13 mouse cellular contexts compared by ENCODE assay signal in genomic region chr11:109853228-109853966, GRCm38 (mm10). TPM values are rescaled to one million over a fixed set of nuclear protein-coding genes. Genes with fewer than 3 reads are reported as not detected.
A peak's percentile ranks its signal among the peaks of the same experiment; 100 is the strongest.
DNase-seq lines count a peak whose midpoint lies in the region; ATAC-seq and TF ChIP-seq lines count a peak whose summit lies in the region.
"Had no signal": no experiment of that assay in that cellular context is flagged by ENCODE, and none has a peak within 500 bp of the region (broad histone marks: within the 10 kb centered on the region; RNA-seq: fewer than 3 reads in every experiment).

No protein-coding gene starts in this region.

- H3K27me3 ChIP-seq in hindbrain, embryonic 10.5 days (ENCODE audit: insufficient read depth, poor library complexity, severe bottlenecking): no peaks in the 10 kb centered on the region
- no peaks in the 10 kb centered on the region for H3K27me3 ChIP-seq in midbrain, embryonic 14.5 days (ENCODE audit: control insufficient read depth, insufficient read depth, low read length)
- H3K27me3 ChIP-seq in intestine, postnatal 0 days (replicated peaks; ENCODE audit: control insufficient read depth, insufficient read depth, low read length): no peaks in the 10 kb centered on the region
- H3K27me3 ChIP-seq: Patski had no signal

- peaks cover 22% of the 10 kb centered on the region for H3K4me1 ChIP-seq in hindbrain, embryonic 10.5 days (replicated peaks)
- no peaks in the 10 kb centered on the region; the same call in 1 of the 2 replicates for H3K4me1 ChIP-seq in midbrain, embryonic 14.5 days (ENCODE audit: control insufficient read depth, insufficient read depth, low read length)
- H3K4me1 ChIP-seq in intestine, postnatal 0 days (replicated peaks; ENCODE audit: control insufficient read depth, insufficient read depth, low read length): no peaks in the 10 kb centered on the region

- peak; percentile 51 to 52 for DNase-seq in adrenal gland, adult (ENCODE audit: inconsistent age in 2 of 2, low spot score in 1 of 2)
- no peak for DNase-seq in adrenal gland, adult 18-20 months (ENCODE audit: low spot score in 2 of 2)
- DNase-seq in ES-CJ7 (ENCODE audit: low read depth, low spot score): peak; percentile 62
- peak; percentile 62 for DNase-seq in hindbrain, embryonic 10.5 days (ENCODE audit: low spot score)
- peak; percentile 47 for DNase-seq in midbrain, embryonic 14.5 days
- no peak for DNase-seq in frontal cortex, postnatal 25 days (ENCODE audit: low spot score in 2 of 2)
- DNase-seq in lung, adult 18-20 months: no peak
- DNase-seq: heart, postnatal 10 days; kidney, postnatal 10 days; liver had no signal

- no peak overlapping the region for H3K4me3 ChIP-seq in hindbrain, embryonic 10.5 days
- H3K4me3 ChIP-seq in midbrain, embryonic 14.5 days (replicated peaks; ENCODE audit: low read depth, low read length): no peak overlapping the region
- no peak overlapping the region for H3K4me3 ChIP-seq in intestine, postnatal 0 days (ENCODE audit: low read depth, low read length)

- no peaks in the 10 kb centered on the region for H3K9me3 ChIP-seq in hindbrain, embryonic 10.5 days
- no peaks in the 10 kb centered on the region for H3K9me3 ChIP-seq in midbrain, embryonic 14.5 days (ENCODE audit: control insufficient read depth, low read length)
- no peaks in the 10 kb centered on the region for H3K9me3 ChIP-seq in intestine, postnatal 0 days (ENCODE audit: control insufficient read depth)

- 51% methylated on average over 17 of the region's 17 CpGs for WGBS in hindbrain, embryonic 10.5 days
- 35% methylated on average over 17 of the region's 17 CpGs for WGBS in midbrain, embryonic 14.5 days
- 70% methylated on average over 17 of the region's 17 CpGs for WGBS in intestine, postnatal 0 days

- no peak for TF ChIP-seq CTCF in intestine, postnatal 0 days (IDR thresholded peaks at IDR 0.05; ENCODE audit: low read depth)

- no peak for ATAC-seq in midbrain, embryonic 14.5 days (ENCODE audit: low FRiP score, low TSS enrichment)
- ATAC-seq in intestine, postnatal 0 days: no peak
- ATAC-seq: Patski had no signal

- peak overlapping the region; percentile 23; the same call in 1 of the 2 replicates for H3K4me2 ChIP-seq in midbrain, embryonic 14.5 days (ENCODE audit: low read length)
- no peak overlapping the region for H3K4me2 ChIP-seq in intestine, postnatal 0 days (replicated peaks; ENCODE audit: low read depth)

- no peak overlapping the region for H3K9ac ChIP-seq in midbrain, embryonic 14.5 days (replicated peaks; ENCODE audit: low read length)
- H3K9ac ChIP-seq in intestine, postnatal 0 days (ENCODE audit: low read depth, low read length): no peak overlapping the region

- H3K27ac ChIP-seq in hindbrain, embryonic 10.5 days: 0 out of 2 replicates have a peak overlapping the region, but pooled peaks have one; percentile 12
- no peak overlapping the region for H3K27ac ChIP-seq in midbrain, embryonic 14.5 days (replicated peaks; ENCODE audit: low read depth, low read length)
- no peak overlapping the region for H3K27ac ChIP-seq in intestine, postnatal 0 days (ENCODE audit: low read depth, low read length)

- H3K36me3 ChIP-seq in hindbrain, embryonic 10.5 days: no peaks in the 10 kb centered on the region
- H3K36me3 ChIP-seq in midbrain, embryonic 14.5 days (ENCODE audit: control insufficient read depth, insufficient read depth, low read length): no peaks in the 10 kb centered on the region
- H3K36me3 ChIP-seq in intestine, postnatal 0 days (ENCODE audit: control insufficient read depth, insufficient read depth): no peaks in the 10 kb centered on the region

RNA-seq across cellular contexts. Expression of gene 1700012B07Rik, which starts 25.6 kb away (rescaled TPM):
- total RNA-seq in adrenal gland, adult 18-20 months (2021): not detected
- not detected in 2 replicates for polyA plus RNA-seq in hindbrain, embryonic 10.5 days (2016; fragmentation: Nextera tagmentation; extraction: Ambion mirVana)
- polyA plus RNA-seq in midbrain, embryonic 14.5 days (2014; fragmentation: Nextera tagmentation; extraction: Ambion mirVana): not detected in 2 replicates
- not detected in 2 replicates for polyA plus RNA-seq in intestine, postnatal 0 days (2015; fragmentation: Nextera tagmentation; extraction: Ambion mirVana)
- total RNA-seq: gastrocnemius, adult 8-10 months; heart, postnatal 10 days had no signal
- polyA plus RNA-seq: Patski had no signal

Comparison
In these comparisons a context has a peak if more than half of its experiments do, and no peak if none do; other contexts are left out.
1. DNase-seq: peak in adrenal gland, adult (2 of 2), ES-CJ7 (single experiment), hindbrain, embryonic 10.5 days (single experiment) and midbrain, embryonic 14.5 days (single experiment); none in adrenal gland, adult 18-20 months (0 of 2), frontal cortex, postnatal 25 days (0 of 2) and lung, adult 18-20 months (0 of 2).